Mouse (Mus musculus) liver, adult 2 months (tissue): ENCODE data around the gene Lrrc8c. TPM values are rescaled to one million over a fixed set of nuclear protein-coding genes. Genes with fewer than 3 reads are reported as not detected.

Experiments used
- DNase-seq: peaks from one replicate; pipeline ENCODE4 v3.0.0-alpha.2; 2011; ENCODE audit warnings: low read depth, low spot score; ENCODE audit errors: extremely low read depth
- H3K27ac ChIP-seq: fragments of 200-500 bp; replicated peaks from 2 replicates; pipeline ENCODE4 v1.5.1; 2012; ENCODE audit warnings: low read depth, mild to moderate bottlenecking, control low read depth, inconsistent platforms, low read length; ENCODE audit not compliant: insufficient read depth
- H3K27me3 ChIP-seq: fragments of 200-500 bp; 2 replicates; pipeline ENCODE4 v1.6.1; 2012; ENCODE audit warnings: mild to moderate bottlenecking, moderate library complexity, low read length, inconsistent platforms; ENCODE audit not compliant: control insufficient read depth, insufficient read depth
- H3K36me3 ChIP-seq: fragments of 200-500 bp; 2 replicates; pipeline ENCODE4 v1.6.1; 2012; ENCODE audit warnings: low read length, inconsistent platforms; ENCODE audit not compliant: control insufficient read depth, insufficient read depth
- H3K4me1 ChIP-seq: fragments of 200-500 bp; 2 replicates; pipeline ENCODE4 v1.6.1; 2011; ENCODE audit warnings: low read length; ENCODE audit not compliant: control insufficient read depth, insufficient read depth
- H3K4me3 ChIP-seq: fragments of 200-500 bp; 2 replicates; pipeline ENCODE4 v1.5.1; 2011; ENCODE audit warnings: low read depth, mild to moderate bottlenecking, control low read depth, low read length, moderate library complexity; ENCODE audit not compliant: insufficient read depth
- H3K79me2 ChIP-seq: fragments of 200-500 bp; 2 replicates; pipeline ENCODE4 v1.6.1; 2012; ENCODE audit warnings: inconsistent platforms, mild to moderate bottlenecking, low read length, moderate library complexity; ENCODE audit not compliant: control insufficient read depth, insufficient read depth
- H3K9ac ChIP-seq: fragments of 200-500 bp; 2 replicates; pipeline ENCODE4 v1.6.1; 2012; ENCODE audit warnings: low read depth, mild to moderate bottlenecking, control low read depth, inconsistent platforms, low read length
- CTCF ChIP-seq: fragments of 200-500 bp; IDR thresholded peaks from 2 replicates; pipeline ENCODE4 v1.5.1; 2011; ENCODE audit warnings: low read depth, low read length, control low read depth
- POLR2A ChIP-seq: fragments of 200-500 bp; IDR thresholded peaks from 2 replicates; pipeline ENCODE4 v1.6.1; 2011; ENCODE audit warnings: low read length, control low read depth; ENCODE audit not compliant: insufficient read depth; ENCODE audit errors: extremely low read depth
- WGBS: fragments of 180-500 bp; shearing (Covaris S2); methylation state at CpG from one replicate; pipeline ENCODE4 v1.1.7; 2018; 5-methylcytosine and 5-hydroxymethylcytosine counted together
- polyA plus RNA-seq: library from polyadenylated mRNA; depleted of rRNA; stranded (reverse); fragments of >200 nt; gene quantifications from 2 replicates; pipeline ENCODE4 v1.2.3, GENCODE M21; 2012
- total RNA-seq: library from RNA; depleted of rRNA; stranded (reverse); fragments of >200 nt; gene quantifications from 2 replicates; pipeline ENCODE4 v1.2.3, GENCODE M21; 2014

Gene Lrrc8c
- total and polyA plus RNA-seq, 2 experiments = 1.5 to 3.3 TPM

GRCm38 (mm10) chr5:105614682-105615434 lies 95.7 kb downstream of the Lrrc8c start:
- 66% methylated on average over 9 of the region's 9 CpGs for WGBS
- TF ChIP-seq POLR2A = no peak
- no peak for TF ChIP-seq CTCF
- Histone ChIP-seq H3K4me3 (no peak overlapping the region), H3K9ac (no peak overlapping the region), H3K36me3 (no peaks in the 10 kb centered on the region), H3K79me2 (no peaks in the 10 kb centered on the region), H3K27me3 (no peaks in the 10 kb centered on the region), H3K4me1 (peaks cover 4% of the 10 kb centered on the region; the same call in 1 of the 2 replicates), H3K27ac (no peak overlapping the region)
- no peak for DNase-seq

- H3K4me1 ChIP-seq = peaks cover 4% of the 10 kb centered on the region; the same call in 1 of the 2 replicates
- 53% methylated on average over 7 of the region's 7 CpGs for WGBS
- no peaks in the 10 kb centered on the region for H3K27me3 ChIP-seq
Observed at GRCm38 (mm10) chr5:105615871-105616454, 96.8 kb downstream of the Lrrc8c start.

GRCm38 (mm10) chr5:105616538-105616937 lies 97.3 kb downstream of the Lrrc8c start:
- no peaks in the 10 kb centered on the region for H3K36me3 ChIP-seq
- peaks cover 4% of the 10 kb centered on the region; the same call in 1 of the 2 replicates for H3K4me1 ChIP-seq
- TF ChIP-seq CTCF = no peak
- no peak for TF ChIP-seq POLR2A
- no peak overlapping the region for H3K4me3 ChIP-seq
- H3K79me2 ChIP-seq = no peaks in the 10 kb centered on the region
- no peak overlapping the region for H3K27ac ChIP-seq
- no peaks in the 10 kb centered on the region for H3K27me3 ChIP-seq
- 68% methylated on average over 5 of the region's 5 CpGs for WGBS
- no peak for DNase-seq
- no peak overlapping the region for H3K9ac ChIP-seq

More at GRCm38 (mm10) chr5:105615871-105616454, 96.8 kb downstream of the Lrrc8c start:
- DNase-seq = no peak
- no peak overlapping the region; the same call in 1 of the 2 replicates for H3K9ac ChIP-seq
- H3K36me3 ChIP-seq = no peaks in the 10 kb centered on the region
- H3K79me2 ChIP-seq = no peaks in the 10 kb centered on the region
- H3K4me3 ChIP-seq = no peak overlapping the region
- H3K27ac ChIP-seq = no peak overlapping the region
- TF ChIP-seq POLR2A (no peak), CTCF (no peak)

- no peaks in the 10 kb centered on the region for H3K27me3 ChIP-seq
- H3K4me3 ChIP-seq = no peak overlapping the region
- no peaks in the 10 kb centered on the region; the same call in 1 of the 2 replicates for H3K4me1 ChIP-seq
- no peak for TF ChIP-seq CTCF
- no peak for TF ChIP-seq POLR2A
- no peaks in the 10 kb centered on the region for H3K79me2 ChIP-seq
- no peak for DNase-seq
- H3K9ac ChIP-seq = no peak overlapping the region
- H3K36me3 ChIP-seq = no peaks in the 10 kb centered on the region
- no peak overlapping the region for H3K27ac ChIP-seq
Observed at GRCm38 (mm10) chr5:105618510-105618909, 99.3 kb downstream of the Lrrc8c start.

GRCm38 (mm10) chr5:105619666-105620065 lies 100.5 kb downstream of the Lrrc8c start:
- no peak for DNase-seq
- WGBS = 91% methylated on average over 2 of the region's 2 CpGs

More at GRCm38 (mm10) chr5:105619666-105620065, 100.5 kb downstream of the Lrrc8c start:
- H3K9ac ChIP-seq = no peak overlapping the region
- H3K36me3 ChIP-seq = no peaks in the 10 kb centered on the region
- no peaks in the 10 kb centered on the region; the same call in 1 of the 2 replicates for H3K4me1 ChIP-seq
- H3K27me3 ChIP-seq = no peaks in the 10 kb centered on the region
- no peak overlapping the region for H3K4me3 ChIP-seq
- no peak overlapping the region for H3K27ac ChIP-seq
- no peak for TF ChIP-seq CTCF
- no peak for TF ChIP-seq POLR2A
- no peaks in the 10 kb centered on the region for H3K79me2 ChIP-seq
